Mouse (Mus musculus) Muller cell, postnatal 12 days (primary cell): ENCODE measurements around the gene Olfr678.
"Not testable (repeated sequence)": the region's sequence is repeated elsewhere in the genome, so short reads cannot be mapped to it uniquely, and the experiment has no call there.

Experiments used
- DNase-seq: peaks from one replicate; pipeline ENCODE4 v3.0.0-alpha.2; 2015; ENCODE audit errors: inconsistent ontology term

The Olfr678 gene

DNA sequence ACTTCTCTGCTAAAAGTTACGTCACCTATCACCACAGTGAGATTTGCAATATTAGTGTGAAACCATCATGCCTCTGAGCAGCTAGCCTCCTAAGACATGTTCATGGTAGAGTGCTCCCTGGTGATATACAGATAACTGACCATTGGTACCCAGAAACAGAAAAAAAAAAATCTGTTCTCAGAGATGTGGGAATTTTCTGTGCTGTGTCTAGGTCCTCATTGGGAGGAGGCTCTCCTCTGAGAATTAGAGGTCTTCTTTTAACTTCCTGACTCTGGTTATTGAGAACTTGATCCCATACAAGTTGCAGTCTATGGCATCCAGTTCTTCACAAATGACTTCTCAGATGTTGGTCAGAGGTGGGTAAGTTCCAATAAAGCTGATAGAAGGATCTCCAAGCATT is at the start of gene Olfr678:
Gene Olfr678, plus strand, starts transcription at position 301 of the 400 bp plus-strand sequence.
- DNase-seq, result no peak

DNA sequence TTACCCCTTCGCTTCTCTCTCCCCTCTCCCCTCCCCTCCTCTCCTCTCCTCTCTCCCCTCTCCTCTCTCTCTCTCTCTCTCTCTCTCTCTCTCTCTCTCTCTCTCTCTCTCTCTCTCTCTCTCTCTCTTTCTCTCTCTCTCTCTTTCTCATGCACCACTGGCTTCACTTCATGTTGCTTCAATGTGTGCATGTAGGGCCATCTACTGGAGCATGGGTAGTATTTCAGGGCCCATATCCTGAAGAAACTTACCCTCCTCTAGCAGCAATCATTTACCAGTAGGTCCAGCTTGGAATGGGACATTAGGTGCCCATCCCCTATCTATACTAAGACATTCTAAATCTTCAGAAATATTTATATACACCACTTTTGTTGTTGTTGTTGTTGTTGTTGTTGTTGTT is 41.7 kb upstream of the Olfr678 start:
- no peak for DNase-seq

DNA sequence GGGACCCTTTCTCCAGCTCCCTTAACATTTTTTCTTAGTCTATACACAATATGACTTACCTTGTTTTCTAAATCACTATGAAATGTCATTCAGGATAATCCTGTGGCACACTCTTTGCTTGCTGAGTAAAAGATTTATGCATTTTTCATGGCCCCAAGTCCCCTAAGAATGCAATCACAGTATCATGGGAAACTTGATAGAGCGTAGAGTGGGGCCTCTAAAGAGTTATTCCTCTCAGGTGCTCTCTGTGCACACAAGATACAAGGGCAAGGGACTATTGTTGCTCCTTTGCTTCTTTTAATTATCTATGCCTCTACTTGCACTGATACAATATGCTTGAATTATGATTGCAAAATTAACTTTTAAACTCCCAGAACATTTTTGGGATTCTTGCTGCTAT is 35.9 kb upstream of the Olfr678 start, which contains the start of gene Olfr675:
Gene Olfr675, minus strand, starts transcription at position 101 of the 400 bp plus-strand sequence.
- DNase-seq, result no peak

DNA sequence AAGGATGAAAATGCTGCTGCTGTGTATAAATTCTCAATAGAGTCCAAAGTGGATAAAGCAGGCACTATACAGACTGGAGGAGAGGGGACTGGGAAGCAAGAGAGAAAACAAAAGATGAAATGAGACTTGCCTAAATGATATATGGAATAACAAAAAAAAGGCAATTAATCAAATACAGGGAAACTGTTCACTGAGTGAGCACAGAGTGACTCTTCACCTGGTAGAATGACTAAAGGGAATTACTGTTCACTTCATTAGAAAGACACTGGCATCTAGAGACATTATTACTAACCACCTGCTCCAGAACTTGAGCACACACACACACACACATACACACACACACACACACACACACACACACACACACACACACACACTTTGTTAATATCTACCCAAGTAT is 31.9 kb upstream of the Olfr678 start, which contains the start of gene Olfr676:
Gene Olfr676, plus strand, starts transcription at position 301 of the 400 bp plus-strand sequence.
- DNase-seq, result no peak

DNA sequence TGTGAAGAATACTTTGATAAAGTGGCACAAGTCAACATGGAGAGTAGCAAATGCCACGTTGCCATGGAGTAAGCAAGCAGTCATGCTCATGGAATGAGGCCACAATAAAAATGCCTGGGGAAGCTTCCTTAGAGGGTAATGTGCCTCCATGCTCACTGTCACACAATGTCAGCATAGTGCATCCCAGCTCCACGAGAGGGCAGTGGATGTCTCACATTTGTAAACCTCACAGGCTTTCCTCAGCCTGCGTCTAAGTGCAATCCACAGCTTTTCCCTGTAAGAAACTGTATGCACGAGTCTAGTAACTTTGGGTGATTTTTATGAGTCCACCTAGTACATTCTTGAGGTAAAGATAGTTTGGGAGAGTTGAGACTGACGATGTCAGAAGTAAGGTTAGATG is 30.4 kb upstream of the Olfr678 start:
- peak; percentile 0 for DNase-seq

DNA sequence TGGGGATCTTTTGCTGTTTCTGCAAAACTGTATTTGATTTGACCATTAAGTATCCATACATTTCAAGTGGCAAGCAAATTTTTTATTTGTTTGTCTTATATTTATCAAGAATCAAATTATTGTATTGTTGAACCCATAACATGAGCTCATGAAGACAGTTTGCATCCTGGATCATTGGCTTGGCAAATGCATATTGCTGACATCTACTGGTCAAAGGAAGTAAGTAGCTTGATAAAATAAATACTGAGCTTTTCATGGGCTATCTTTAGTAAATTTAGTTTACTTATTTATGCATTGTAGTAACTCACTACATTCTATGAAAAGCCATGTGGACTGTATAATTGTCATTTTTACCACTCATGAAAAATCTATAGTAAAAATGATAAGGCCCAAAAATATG is 5.3 kb upstream of the Olfr678 start:
- DNase-seq, result no peak

DNA sequence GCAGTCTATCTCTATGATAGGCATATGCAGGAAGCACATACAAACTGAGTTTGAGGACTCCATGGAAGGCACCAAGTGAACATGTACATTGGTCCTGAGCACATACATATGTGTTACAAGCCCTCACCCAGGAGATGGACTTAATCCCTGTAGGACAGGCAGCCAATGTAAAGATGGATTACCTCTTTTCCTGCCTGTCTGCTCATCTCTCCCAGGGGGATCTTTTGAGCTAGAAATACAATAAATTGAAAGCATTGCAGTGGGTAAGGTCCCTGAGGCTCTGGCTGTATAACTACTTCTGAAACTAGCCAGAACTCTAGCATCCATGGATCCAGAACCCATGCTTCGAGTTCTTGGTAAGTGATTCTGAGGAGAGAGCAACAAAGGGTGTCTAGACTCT is 16.6 kb downstream of the Olfr678 start, which contains the start of gene Olfr679:
Gene Olfr679, plus strand, starts transcription at position 301 of the 400 bp plus-strand sequence.
- no peak for DNase-seq

DNA sequence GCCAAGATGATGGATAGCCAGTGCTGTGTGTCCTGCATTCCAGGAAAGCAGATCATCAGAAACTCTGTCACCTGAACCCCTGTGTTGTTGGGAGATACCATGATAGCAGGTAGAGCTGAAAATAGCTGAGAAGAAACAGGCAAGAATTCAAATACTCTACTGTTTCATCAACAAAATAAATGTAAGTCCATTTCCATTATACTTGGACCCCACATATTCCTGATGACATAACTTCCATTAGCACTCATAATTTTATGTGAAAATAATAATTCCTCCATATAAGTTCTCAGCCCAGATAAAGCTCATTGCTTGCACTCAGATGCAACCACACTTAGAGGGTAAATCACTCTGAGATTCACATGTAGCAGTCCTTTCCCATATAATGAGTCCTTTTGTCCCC is 28.4 kb downstream of the Olfr678 start, which contains the start of gene Olfr680-ps1:
Gene Olfr680-ps1, minus strand, starts transcription at position 101 of the 400 bp plus-strand sequence.
- DNase-seq, result not testable (repeated sequence)

DNA sequence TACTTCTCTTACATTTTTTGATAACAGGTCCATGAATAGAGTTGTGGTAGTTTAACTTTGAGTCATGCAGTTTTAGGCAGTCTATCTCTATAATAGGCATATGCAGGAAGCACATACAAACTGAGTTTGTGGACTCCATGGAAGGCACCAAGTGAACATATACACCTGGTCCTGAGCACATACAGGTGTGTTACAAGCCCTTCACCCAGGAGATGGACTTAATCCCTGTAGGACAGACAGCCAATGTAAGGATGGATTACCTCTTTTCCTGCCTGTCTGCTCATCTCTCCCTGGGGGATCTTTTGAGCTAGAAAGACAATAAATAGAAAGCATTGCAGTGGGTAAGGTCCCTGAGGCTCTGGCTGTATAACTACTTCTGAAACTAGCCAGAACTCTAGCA is 52.3 kb downstream of the Olfr678 start, which contains the start of gene Olfr681:
Gene Olfr681, plus strand, starts transcription at position 301 of the 400 bp plus-strand sequence.
- no peak for DNase-seq
